Mouse (Mus musculus) heart, postnatal 0 days (tissue): ENCODE measurements around the gene Ankrd27. TPM values are rescaled to one million over a fixed set of nuclear protein-coding genes. Genes with fewer than 3 reads are reported as not detected.
A peak's percentile ranks its signal among the peaks of the same experiment; 100 is the strongest.

Source experiments
- ATAC-seq: fragments of 200-750 bp; cut with Nextera tagmentation; 2 replicates; pipeline ENCODE4 v1.8.0; 2017; ENCODE audit warnings: low read depth, moderate number of reproducible peaks, moderate library complexity; ENCODE audit not compliant: insufficient read depth
- DNase-seq: peaks from one replicate; pipeline ENCODE4 v3.0.0-alpha.2; 2016; ENCODE audit warnings: low spot score
- H3K27ac ChIP-seq: fragments of 300-500 bp; sonication (generic); 2 replicates; pipeline ENCODE4 v1.5.1; 2014; ENCODE audit warnings: low read depth, mild to moderate bottlenecking
- H3K27me3 ChIP-seq: fragments of 300-500 bp; sonication (generic); 2 replicates; pipeline ENCODE4 v1.6.1; 2014; ENCODE audit warnings: low read length, mixed read lengths; ENCODE audit not compliant: control insufficient read depth, insufficient read depth
- H3K36me3 ChIP-seq: fragments of 300-500 bp; sonication (generic); replicated peaks from 2 replicates; pipeline ENCODE4 v1.6.1; 2014; ENCODE audit warnings: low read length, mixed read lengths; ENCODE audit not compliant: control insufficient read depth, insufficient read depth
- H3K4me1 ChIP-seq: fragments of 300-500 bp; sonication (generic); 2 replicates; pipeline ENCODE4 v1.6.1; 2014; ENCODE audit warnings: antibody characterized with exemption; ENCODE audit not compliant: control insufficient read depth, insufficient read depth
- H3K4me2 ChIP-seq: fragments of 300-500 bp; sonication (generic); 2 replicates; pipeline ENCODE4 v1.6.1; 2014; ENCODE audit warnings: low read depth, mild to moderate bottlenecking, low read length, moderate library complexity
- H3K4me3 ChIP-seq: fragments of 300-500 bp; sonication (generic); 2 replicates; pipeline ENCODE4 v1.5.1; 2014; ENCODE audit warnings: low read depth, low read length
- H3K9ac ChIP-seq: fragments of 300-500 bp; sonication (generic); replicated peaks from 2 replicates; pipeline ENCODE4 v1.6.1; 2014; ENCODE audit warnings: low read depth, low read length, mixed read lengths
- H3K9me3 ChIP-seq: fragments of 300-500 bp; sonication (generic); replicated peaks from 2 replicates; pipeline ENCODE4 v1.6.1; 2016; ENCODE audit warnings: low read length; ENCODE audit not compliant: control insufficient read depth
- CTCF ChIP-seq: IDR thresholded peaks from 2 replicates; pipeline ENCODE4 v1.5.1; 2016; ENCODE audit warnings: antibody characterized with exemption, control low read depth, low read depth
- EP300 ChIP-seq: IDR thresholded peaks from 2 replicates; pipeline ENCODE4 v1.6.1; 2016; ENCODE audit warnings: antibody characterized with exemption, low read depth
- WGBS: fragments of 180-500 bp; shearing (Covaris S2); extraction: QIAGEN DNeasy Blood & Tissue Kit; methylation state at CpG from one replicate; pipeline ENCODE4 v1.1.7; 2014; 5-methylcytosine and 5-hydroxymethylcytosine counted together
- polyA plus RNA-seq: library from polyadenylated mRNA; unstranded; fragments of >200 nt; fragmentation: Nextera tagmentation; extraction: Ambion mirVana; gene quantifications from 2 replicates; pipeline ENCODE4 v1.2.1, GENCODE M21; 2015
- total RNA-seq: library from RNA; depleted of rRNA; stranded (reverse); fragments of >200 nt; gene quantifications from 2 replicates; pipeline ENCODE4 v1.2.3, GENCODE M21; 2014; ENCODE audit warnings: low replicate concordance

Gene Ankrd27
- total and polyA plus RNA-seq, 2 experiments from 2014 or later, result 8.9 to 19.3 TPM

DNA sequence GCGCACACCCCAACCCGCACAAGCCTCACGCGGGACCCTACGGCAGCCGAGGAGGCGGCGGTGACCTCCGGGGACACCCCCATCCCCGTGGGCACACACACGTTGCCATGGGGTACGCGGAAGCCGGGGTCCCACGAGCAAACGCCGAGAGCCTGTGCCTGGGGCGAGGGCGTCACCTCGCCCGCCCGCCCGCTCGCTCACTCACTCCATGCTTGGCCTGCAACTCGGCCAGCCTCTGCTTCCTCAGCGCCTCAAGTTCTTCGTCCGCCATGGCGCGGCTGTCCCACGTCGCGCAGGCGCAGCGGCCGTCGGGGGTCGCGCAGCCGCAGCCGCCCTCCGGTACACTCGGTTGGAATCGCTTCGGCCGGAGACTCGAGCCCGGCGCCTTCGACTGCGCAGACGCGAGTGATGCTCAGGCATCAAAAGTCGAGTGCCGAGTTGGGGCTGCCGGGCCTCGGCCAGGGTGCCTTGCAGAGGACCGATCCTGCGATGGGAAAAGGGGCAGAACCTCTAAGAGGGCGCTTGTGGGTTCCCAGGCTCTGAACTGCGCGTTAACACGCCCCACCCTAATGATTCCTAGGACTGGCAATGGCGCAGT is 61.2 kb downstream of the Ankrd27 start, which contains the start of gene Pdcd5:
TSS of gene Pdcd5 (minus strand) at position 421 of the 598 bp plus-strand sequence.
- DNase-seq, result peak; percentile 91
- peaks cover 36% of the 10 kb centered on the region for H3K36me3 ChIP-seq
- TF ChIP-seq EP300 (no peak), CTCF (no peak)
- H3K9ac ChIP-seq, result peak within 1 kb of the TSS; percentile 96
- H3K9me3 ChIP-seq, result no peaks in the 10 kb centered on the region
- under 1% methylated on average over 64 of the region's 64 CpGs for WGBS
- H3K4me1 ChIP-seq, result peaks cover 4% of the 10 kb centered on the region; the same call in 1 of the 2 replicates
- peak within 1 kb of the TSS; percentile 90 for H3K4me2 ChIP-seq
- ATAC-seq, result peak; percentile 92
- H3K27me3 ChIP-seq, result no peaks in the 10 kb centered on the region
- H3K27ac ChIP-seq, result peak within 1 kb of the TSS; percentile 84
- H3K4me3 ChIP-seq, result peak within 1 kb of the TSS; percentile 91

DNA sequence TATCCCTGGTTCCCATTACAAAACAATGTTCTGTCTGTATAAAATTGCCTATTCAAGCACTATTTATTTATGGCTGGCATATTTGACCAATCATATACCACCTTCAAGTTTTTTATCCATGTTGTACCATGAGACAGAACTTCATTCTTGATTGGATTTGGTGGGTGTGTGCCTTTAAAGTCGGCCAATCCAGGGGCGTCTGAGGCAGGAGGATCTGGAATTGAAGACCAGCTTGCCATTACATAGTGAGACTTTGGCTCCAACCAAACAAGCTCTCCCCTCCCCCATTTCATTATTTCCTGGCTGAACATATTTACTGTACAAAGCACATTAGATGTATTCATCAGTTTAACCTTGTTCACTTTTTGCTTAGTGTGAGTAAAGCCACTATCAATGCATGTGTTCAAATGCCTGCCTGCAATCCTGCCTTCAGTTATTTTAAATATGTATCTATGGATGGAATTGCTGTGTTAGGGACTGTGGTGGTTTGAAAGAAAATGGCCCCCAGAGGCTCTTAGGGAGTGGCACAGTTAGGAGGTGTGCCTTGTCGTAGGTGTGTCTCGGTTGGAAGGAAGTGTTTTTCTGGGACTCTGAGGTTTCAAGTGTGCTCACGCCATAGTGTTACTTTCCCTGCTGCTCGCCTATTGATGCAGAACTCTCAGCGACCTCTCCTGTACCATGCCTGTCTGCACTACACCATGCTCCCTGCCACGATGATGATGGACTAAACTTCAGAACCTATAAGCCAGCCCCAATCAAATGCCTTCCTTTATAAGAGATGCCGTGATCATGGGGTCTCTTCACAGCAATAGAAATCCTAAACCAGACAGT is 62.4 kb downstream of the Ankrd27 start:
- no peaks in the 10 kb centered on the region for H3K27me3 ChIP-seq
- H3K27ac ChIP-seq, result no peak overlapping the region
- WGBS, result 69% methylated on average over 9 of the region's 9 CpGs
- TF ChIP-seq EP300 (no peak), CTCF (no peak)
- H3K4me2 ChIP-seq, result no peak overlapping the region
- ATAC-seq (no peak), DNase-seq (no peak)
- H3K4me3 ChIP-seq, result no peak overlapping the region
- H3K36me3 ChIP-seq, result peaks cover 24% of the 10 kb centered on the region
- no peaks in the 10 kb centered on the region for H3K9me3 ChIP-seq
- peaks cover 4% of the 10 kb centered on the region; the same call in 1 of the 2 replicates for H3K4me1 ChIP-seq
- H3K9ac ChIP-seq, result no peak overlapping the region

DNA sequence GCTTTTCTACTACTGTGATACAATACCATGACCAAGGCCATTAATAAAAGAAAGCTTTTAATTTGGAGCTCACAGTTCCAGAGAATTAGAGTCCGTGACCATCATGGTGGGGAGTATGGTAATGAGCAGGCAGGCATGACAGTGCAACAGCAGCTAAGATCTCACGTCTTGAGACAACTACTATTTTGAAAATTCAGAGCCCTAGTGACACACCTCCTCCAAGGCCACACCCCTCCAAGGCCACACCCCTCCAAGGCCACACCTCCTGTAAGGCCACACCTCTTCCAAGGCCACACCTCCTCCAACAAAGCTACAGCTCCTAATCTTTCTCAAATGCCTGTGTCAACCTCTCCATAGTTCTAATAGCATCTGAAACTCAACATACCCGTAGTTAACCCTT is 63.0 kb downstream of the Ankrd27 start:
- H3K4me1 ChIP-seq, result peaks cover 4% of the 10 kb centered on the region; the same call in 1 of the 2 replicates
- 53% methylated on average over 3 of the region's 3 CpGs for WGBS
- no peak overlapping the region for H3K4me2 ChIP-seq
- H3K36me3 ChIP-seq, result peaks cover 18% of the 10 kb centered on the region
- no peak for TF ChIP-seq EP300
- TF ChIP-seq CTCF, result no peak
- ATAC-seq, result no peak
- no peak overlapping the region for H3K27ac ChIP-seq
- no peak overlapping the region for H3K9ac ChIP-seq
- H3K4me3 ChIP-seq, result no peak overlapping the region
- no peaks in the 10 kb centered on the region for H3K27me3 ChIP-seq
- peak; percentile 19 for DNase-seq
- H3K9me3 ChIP-seq, result no peaks in the 10 kb centered on the region

GRCm38 (mm10) chr7:35650716-35651410 is 64.8 kb downstream of the Ankrd27 start:
- no peak for DNase-seq
- peak; percentile 48 for TF ChIP-seq CTCF
- TF ChIP-seq EP300, result no peak
- no peaks in the 10 kb centered on the region for H3K9me3 ChIP-seq

GRCm38 (mm10) chr7:35651583-35652270 is 65.7 kb downstream of the Ankrd27 start:
- no peaks in the 10 kb centered on the region for H3K9me3 ChIP-seq
- no peaks in the 10 kb centered on the region for H3K36me3 ChIP-seq
- ATAC-seq (no peak), DNase-seq (no peak)
- H3K4me2 ChIP-seq, result no peak overlapping the region
- no peak overlapping the region for H3K9ac ChIP-seq
- WGBS, result 74% methylated on average over 10 of the region's 10 CpGs
- no peaks in the 10 kb centered on the region for H3K4me1 ChIP-seq
- TF ChIP-seq EP300 (no peak), CTCF (no peak)
- no peaks in the 10 kb centered on the region for H3K27me3 ChIP-seq
- H3K4me3 ChIP-seq, result no peak overlapping the region
- no peak overlapping the region for H3K27ac ChIP-seq

More at GRCm38 (mm10) chr7:35650716-35651410, 64.8 kb downstream of the Ankrd27 start:
- no peak overlapping the region for H3K4me3 ChIP-seq
- H3K27me3 ChIP-seq, result no peaks in the 10 kb centered on the region
- no peak overlapping the region for H3K4me2 ChIP-seq
- 0 out of 2 replicates have a peak, but pooled peaks cover under 1% of the 10 kb centered on the region for H3K36me3 ChIP-seq
- H3K9ac ChIP-seq, result no peak overlapping the region
- H3K27ac ChIP-seq, result no peak overlapping the region
- H3K4me1 ChIP-seq, result peaks cover 4% of the 10 kb centered on the region; the same call in 1 of the 2 replicates
- WGBS, result 65% methylated on average over 11 of the region's 11 CpGs
- no peak for ATAC-seq
